Mouse (Mus musculus) hindbrain, embryonic 12.5 days (tissue): Measurements from ENCODE around the gene Efcab3. TPM values are rescaled to one million over a fixed set of nuclear protein-coding genes. Genes with fewer than 3 reads are reported as not detected.
A peak's percentile ranks its signal among the peaks of the same experiment; 100 is the strongest.
"Not testable (repeated sequence)": the region's sequence is repeated elsewhere in the genome, so short reads cannot be mapped to it uniquely, and the experiment has no call there.

Experiments used
- ATAC-seq: fragments of 200-750 bp; cut with Nextera tagmentation; 2 replicates; pipeline ENCODE4 v1.8.0; 2017; ENCODE audit warnings: moderate TSS enrichment; ENCODE audit not compliant: low FRiP score
- H3K27ac ChIP-seq: fragments of 300-500 bp; sonication (generic); 2 replicates; pipeline ENCODE4 v1.5.1; 2016; ENCODE audit warnings: mild to moderate bottlenecking
- H3K27me3 ChIP-seq: fragments of 300-500 bp; sonication (generic); 2 replicates; pipeline ENCODE4 v1.6.1; 2016; ENCODE audit warnings: mild to moderate bottlenecking
- H3K36me3 ChIP-seq: fragments of 300-500 bp; sonication (generic); 2 replicates; pipeline ENCODE4 v1.6.1; 2016; ENCODE audit warnings: mild to moderate bottlenecking
- H3K4me1 ChIP-seq: fragments of 300-500 bp; sonication (generic); 2 replicates; pipeline ENCODE4 v1.6.1; 2016
- H3K4me2 ChIP-seq: fragments of 300-500 bp; sonication (generic); replicated peaks from 2 replicates; pipeline ENCODE4 v1.6.1; 2016; ENCODE audit warnings: mild to moderate bottlenecking
- H3K4me3 ChIP-seq: fragments of 300-500 bp; sonication (generic); 2 replicates; pipeline ENCODE4 v1.5.1; 2016; ENCODE audit warnings: mild to moderate bottlenecking
- H3K9ac ChIP-seq: fragments of 300-500 bp; sonication (generic); 2 replicates; pipeline ENCODE4 v1.6.1; 2016; ENCODE audit warnings: mild to moderate bottlenecking, moderate library complexity
- H3K9me3 ChIP-seq: fragments of 300-500 bp; sonication (generic); replicated peaks from 2 replicates; pipeline ENCODE4 v1.6.1; 2016; ENCODE audit warnings: mild to moderate bottlenecking
- WGBS: fragments of 180-500 bp; shearing (Covaris S2); methylation state at CpG from one replicate; pipeline ENCODE4 v1.1.7; 2016; 5-methylcytosine and 5-hydroxymethylcytosine counted together
- polyA plus RNA-seq: library from polyadenylated mRNA; unstranded; fragments of >200 nt; fragmentation: Nextera tagmentation; extraction: Ambion mirVana; gene quantifications from 2 replicates; pipeline ENCODE4 v1.2.1, GENCODE M21; 2016

Gene Efcab3
- polyA plus RNA-seq, 1 experiment from 2014 or later = not detected

DNA sequence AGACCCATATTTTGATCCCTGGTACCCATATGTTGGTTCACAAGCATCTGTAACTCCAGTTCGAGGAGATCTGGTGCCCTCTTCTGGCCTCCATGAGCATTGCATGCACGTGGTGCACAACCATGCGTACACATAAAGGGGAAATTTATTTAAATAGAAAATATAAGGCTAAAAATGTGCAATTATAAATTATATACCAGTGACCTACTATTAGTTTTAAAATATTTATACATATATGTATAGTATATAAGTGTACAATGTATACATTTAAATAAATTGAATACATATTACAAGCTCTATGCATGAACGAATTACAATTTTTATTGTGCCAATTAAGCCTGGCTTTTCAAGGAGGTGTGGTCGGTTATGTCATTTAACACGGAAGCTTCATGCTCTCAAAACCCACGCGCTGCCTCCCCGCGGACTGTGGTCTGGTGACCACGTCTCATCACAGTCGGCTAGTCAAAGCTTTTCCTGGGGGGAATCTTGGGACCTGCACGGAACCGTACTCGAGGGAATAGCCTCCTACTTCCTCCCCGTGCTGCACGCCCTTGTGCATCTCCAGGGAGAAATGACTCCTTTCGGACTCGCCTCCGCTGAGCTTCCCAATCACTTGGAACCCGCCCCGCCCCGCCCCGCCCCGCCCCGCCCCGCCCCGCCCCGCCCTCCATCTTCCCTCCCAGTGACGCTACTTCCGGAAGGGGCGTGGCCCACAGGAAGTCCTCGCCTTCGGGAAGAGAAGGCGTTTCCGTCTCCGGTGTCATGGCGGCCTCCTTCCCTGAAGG is 62.5 kb downstream of the Efcab3 start, which contains the start of gene Mettl2:
Mettl2 (plus strand) TSS at position 691 of the 785 bp plus-strand sequence.
- Histone ChIP-seq H3K27me3 (no peaks in the 10 kb centered on the region), H3K9me3 (no peaks in the 10 kb centered on the region), H3K4me3 (peak within 1 kb of the TSS; percentile 76), H3K27ac (peak within 1 kb of the TSS; percentile 62), H3K9ac (peak within 1 kb of the TSS; percentile 72), H3K4me2 (peak within 1 kb of the TSS; percentile 94), H3K4me1 (peaks cover 11% of the 10 kb centered on the region), H3K36me3 (peaks cover 14% of the 10 kb centered on the region; the same call in 1 of the 2 replicates)
- 2% methylated on average over 34 of the region's 38 CpGs for WGBS
- peak; percentile 91 for ATAC-seq

- no peaks in the 10 kb centered on the region for H3K9me3 ChIP-seq
- H3K27me3 ChIP-seq = no peaks in the 10 kb centered on the region
- peak overlapping the region; percentile 76 for H3K4me3 ChIP-seq
- peaks cover 11% of the 10 kb centered on the region for H3K4me1 ChIP-seq
- peaks cover 19% of the 10 kb centered on the region; the same call in 1 of the 2 replicates for H3K36me3 ChIP-seq
- peak overlapping the region; percentile 94 for H3K4me2 ChIP-seq
- H3K9ac ChIP-seq = peak overlapping the region; percentile 72
- WGBS = under 1% methylated on average over 45 of the region's 49 CpGs
- ATAC-seq = peak; percentile 36
- H3K27ac ChIP-seq = no peak overlapping the region
Observed at GRCm38 (mm10) chr11:105126520-105127029, 63.2 kb downstream of the Efcab3 start.

DNA sequence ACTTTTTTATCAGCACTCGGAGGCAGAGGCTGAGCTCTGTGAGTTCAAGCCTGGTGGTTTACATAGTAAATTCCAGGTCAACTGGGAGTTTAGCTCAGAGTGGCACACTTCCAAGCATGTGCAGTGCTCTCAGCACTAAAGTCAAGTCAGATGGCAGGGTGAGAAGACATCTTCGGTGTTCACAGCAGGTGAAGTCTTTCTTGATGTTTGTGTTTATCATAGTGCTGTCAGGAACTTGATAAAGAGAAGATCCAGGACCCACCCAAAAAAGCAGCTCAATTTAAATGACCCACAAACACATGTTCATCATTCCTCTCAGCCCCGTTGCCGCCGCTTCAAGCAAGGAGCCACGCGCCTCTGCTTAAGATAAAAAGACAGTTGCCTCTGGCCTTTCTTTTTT is 72.3 kb downstream of the Efcab3 start:
- peaks cover 92% of the 10 kb centered on the region for H3K36me3 ChIP-seq
- no peaks in the 10 kb centered on the region for H3K9me3 ChIP-seq
- H3K27me3 ChIP-seq = no peaks in the 10 kb centered on the region
- no peak overlapping the region for H3K9ac ChIP-seq
- H3K27ac ChIP-seq = no peak overlapping the region
- ATAC-seq = no peak
- no peaks in the 10 kb centered on the region for H3K4me1 ChIP-seq
- WGBS = 93% methylated on average over 7 of the region's 7 CpGs
- no peak overlapping the region for H3K4me3 ChIP-seq
- no peak overlapping the region for H3K4me2 ChIP-seq

- not testable (repeated sequence) for H3K9ac ChIP-seq, H3K4me1 ChIP-seq, ATAC-seq, H3K4me2 ChIP-seq, H3K27me3 ChIP-seq, H3K27ac ChIP-seq, H3K4me3 ChIP-seq, H3K9me3 ChIP-seq
- peaks cover 90% of the 10 kb centered on the region for H3K36me3 ChIP-seq
- WGBS = 92% methylated on average over 2 of the region's 2 CpGs
Observed at GRCm38 (mm10) chr11:105137255-105137654, 73.9 kb downstream of the Efcab3 start.

- H3K4me1 ChIP-seq, H3K4me2 ChIP-seq, H3K9me3 ChIP-seq, H3K4me3 ChIP-seq, H3K27ac ChIP-seq, ATAC-seq, H3K27me3 ChIP-seq, H3K9ac ChIP-seq: not testable (repeated sequence)
- 89% methylated on average over 8 of the region's 8 CpGs for WGBS
- peaks cover 57% of the 10 kb centered on the region for H3K36me3 ChIP-seq
Observed at GRCm38 (mm10) chr11:105140512-105140911, 77.1 kb downstream of the Efcab3 start.

GRCm38 (mm10) chr11:105141115-105141514 is 77.7 kb downstream of the Efcab3 start:
- H3K4me3 ChIP-seq = no peak overlapping the region
- 95% methylated on average over 5 of the region's 5 CpGs for WGBS
- no peak overlapping the region for H3K9ac ChIP-seq
- H3K27me3 ChIP-seq = no peaks in the 10 kb centered on the region
- ATAC-seq = no peak
- H3K9me3 ChIP-seq = no peaks in the 10 kb centered on the region
- H3K4me1 ChIP-seq = no peaks in the 10 kb centered on the region
- H3K4me2 ChIP-seq = no peak overlapping the region
- H3K27ac ChIP-seq = no peak overlapping the region
- H3K36me3 ChIP-seq = peaks cover 51% of the 10 kb centered on the region

GRCm38 (mm10) chr11:105143564-105143963 is 80.2 kb downstream of the Efcab3 start:
- Histone ChIP-seq H3K9ac (no peak overlapping the region), H3K4me3 (no peak overlapping the region), H3K36me3 (peaks cover 27% of the 10 kb centered on the region), H3K27ac (no peak overlapping the region), H3K4me1 (no peaks in the 10 kb centered on the region), H3K27me3 (no peaks in the 10 kb centered on the region), H3K4me2 (no peak overlapping the region), H3K9me3 (no peaks in the 10 kb centered on the region)
- ATAC-seq = no peak

- Histone ChIP-seq H3K27ac (no peak overlapping the region), H3K9ac (no peak overlapping the region), H3K36me3 (peaks cover 22% of the 10 kb centered on the region), H3K4me1 (no peaks in the 10 kb centered on the region), H3K27me3 (no peaks in the 10 kb centered on the region), H3K4me3 (no peak overlapping the region), H3K4me2 (no peak overlapping the region), H3K9me3 (no peaks in the 10 kb centered on the region)
- ATAC-seq = no peak
- WGBS = 88% methylated on average over 3 of the region's 3 CpGs
Observed at GRCm38 (mm10) chr11:105144084-105144483, 80.7 kb downstream of the Efcab3 start.

- Histone ChIP-seq H3K4me1 (no peaks in the 10 kb centered on the region), H3K4me2 (no peak overlapping the region), H3K27me3 (no peaks in the 10 kb centered on the region), H3K27ac (no peak overlapping the region), H3K36me3 (peaks cover 16% of the 10 kb centered on the region), H3K4me3 (no peak overlapping the region), H3K9me3 (no peaks in the 10 kb centered on the region), H3K9ac (no peak overlapping the region)
- no peak for ATAC-seq
- 82% methylated on average over 11 of the region's 11 CpGs for WGBS
Observed at GRCm38 (mm10) chr11:105144508-105145210, 81.3 kb downstream of the Efcab3 start.

GRCm38 (mm10) chr11:105145211-105145610 is 81.8 kb downstream of the Efcab3 start:
- H3K27ac ChIP-seq = no peak overlapping the region
- ATAC-seq = no peak
- H3K4me1 ChIP-seq = no peaks in the 10 kb centered on the region
- no peak overlapping the region for H3K4me2 ChIP-seq
- no peak overlapping the region for H3K4me3 ChIP-seq
- H3K27me3 ChIP-seq = no peaks in the 10 kb centered on the region
- no peaks in the 10 kb centered on the region for H3K9me3 ChIP-seq
- no peak overlapping the region for H3K9ac ChIP-seq
- H3K36me3 ChIP-seq = peaks cover 11% of the 10 kb centered on the region; the same call in 1 of the 2 replicates
- 88% methylated on average over 10 of the region's 10 CpGs for WGBS

GRCm38 (mm10) chr11:105146593-105146992 is 83.2 kb downstream of the Efcab3 start, which contains the start of gene Gm10842:
Gene Gm10842, plus strand, starts transcription at chr11:105146893.
- H3K4me2 ChIP-seq = no peak within 1 kb of the TSS
- H3K36me3 ChIP-seq = 0 out of 2 replicates have a peak, but pooled peaks cover 2% of the 10 kb centered on the region
- ATAC-seq = no peak
- no peak within 1 kb of the TSS for H3K9ac ChIP-seq
- H3K4me1 ChIP-seq = peaks cover 2% of the 10 kb centered on the region
- H3K27me3 ChIP-seq = no peaks in the 10 kb centered on the region
- 71% methylated on average over 3 of the region's 3 CpGs for WGBS
- H3K9me3 ChIP-seq = no peaks in the 10 kb centered on the region
- no peak within 1 kb of the TSS for H3K4me3 ChIP-seq
- H3K27ac ChIP-seq = no peak within 1 kb of the TSS

DNA sequence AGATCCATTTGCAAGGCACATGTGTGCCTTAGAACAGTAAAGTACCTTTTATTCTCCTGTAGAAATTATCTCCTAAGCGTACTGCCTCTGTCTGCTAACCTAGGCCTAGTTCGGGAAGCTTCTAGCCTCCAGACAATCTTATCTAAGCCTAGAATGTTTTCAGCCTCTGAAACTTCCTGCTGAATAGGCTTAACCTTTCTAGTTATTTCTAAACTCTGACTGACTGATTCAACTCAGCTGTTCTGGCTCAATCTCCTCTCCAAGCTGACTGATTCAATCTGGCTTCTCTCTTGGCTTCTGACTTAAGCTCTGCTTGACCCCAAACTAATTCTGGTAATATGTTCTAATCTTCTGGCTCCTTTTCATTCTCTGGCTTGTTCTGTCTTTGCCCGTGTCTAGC is 86.0 kb downstream of the Efcab3 start:
- no peaks in the 10 kb centered on the region for H3K9me3 ChIP-seq
- 81% methylated on average over 3 of the region's 3 CpGs for WGBS
- no peak for ATAC-seq
- no peak overlapping the region for H3K27ac ChIP-seq
- H3K4me1 ChIP-seq = peaks cover 18% of the 10 kb centered on the region
- no peaks in the 10 kb centered on the region for H3K36me3 ChIP-seq
- no peaks in the 10 kb centered on the region for H3K27me3 ChIP-seq
- H3K4me2 ChIP-seq = no peak overlapping the region
- H3K4me3 ChIP-seq = no peak overlapping the region
- H3K9ac ChIP-seq = no peak overlapping the region
